Mouse (Mus musculus) left cerebral cortex, postnatal 4 days (tissue): ENCODE measurements at regions not wholly inside any gene's neighbourhood (a gene's known extent, or its start where the extent isn't known, plus 50 kb on each side); places are given as distances from the start of the nearest gene placed in this dataset.

Experiments
- DNase-seq: peaks from one replicate; pipeline ENCODE4 v3.0.0-alpha.2; 2022
- intact Hi-C: fragments of 180-260 bp; cut with DNase I; formaldehyde crosslinking; loops from one replicate; pipeline ENCODE4 v1.15.1; 2025

DNA sequence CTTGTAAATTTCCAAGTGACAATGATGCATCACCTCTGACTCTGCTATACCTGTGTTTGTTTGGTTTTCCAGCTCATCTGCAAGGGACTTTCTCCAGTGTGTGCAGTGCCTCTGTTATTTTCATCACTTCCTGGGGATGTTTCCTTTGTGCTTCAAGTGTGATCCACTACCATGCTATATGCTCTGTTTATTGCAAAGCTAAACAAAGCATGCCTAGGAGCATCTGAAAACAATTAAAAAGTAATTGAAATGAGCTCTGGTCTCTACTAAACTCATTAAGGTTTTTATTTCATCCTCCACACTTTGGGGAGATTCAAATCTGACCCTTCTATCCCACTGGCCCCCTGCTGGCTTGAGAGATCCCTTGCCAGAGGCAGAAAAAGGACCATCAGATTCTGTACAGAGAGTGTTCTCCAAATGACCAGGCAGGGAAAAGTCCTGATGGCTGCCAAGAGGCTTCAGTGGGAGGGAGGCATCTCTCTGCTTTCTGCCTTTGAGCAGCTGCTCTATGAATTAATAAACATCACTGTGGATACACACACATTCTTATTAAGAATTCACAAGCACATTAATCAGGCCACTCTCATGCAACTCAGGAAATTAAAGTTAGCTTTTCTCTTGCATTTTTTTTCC, 57.0 kb downstream of the Amd2 start:
- peak; percentile 77 for DNase-seq
- intact Hi-C loops: no loop called here

DNA sequence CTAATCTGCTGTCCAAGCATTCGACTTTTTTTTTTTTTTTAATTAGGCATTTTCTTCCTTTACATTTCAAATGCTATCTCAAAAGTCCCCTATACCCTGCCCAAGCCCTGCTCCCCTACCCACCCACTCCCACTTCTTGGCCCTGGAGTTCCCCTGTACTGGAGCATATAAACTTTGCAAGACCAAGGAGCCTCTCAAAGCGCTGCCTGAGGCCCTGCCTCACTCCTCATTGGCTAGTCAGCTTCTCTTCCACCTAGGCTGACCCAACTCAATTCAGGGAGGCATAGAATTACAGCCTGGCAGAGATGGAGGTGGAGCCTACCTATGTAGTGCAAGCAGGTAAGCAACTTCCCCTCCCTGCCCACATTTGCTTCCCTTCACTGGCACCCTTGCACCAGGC, 61.8 kb downstream of the Amd2 start:
- DNase-seq: no peak
- intact Hi-C loops: no loop called here

DNA sequence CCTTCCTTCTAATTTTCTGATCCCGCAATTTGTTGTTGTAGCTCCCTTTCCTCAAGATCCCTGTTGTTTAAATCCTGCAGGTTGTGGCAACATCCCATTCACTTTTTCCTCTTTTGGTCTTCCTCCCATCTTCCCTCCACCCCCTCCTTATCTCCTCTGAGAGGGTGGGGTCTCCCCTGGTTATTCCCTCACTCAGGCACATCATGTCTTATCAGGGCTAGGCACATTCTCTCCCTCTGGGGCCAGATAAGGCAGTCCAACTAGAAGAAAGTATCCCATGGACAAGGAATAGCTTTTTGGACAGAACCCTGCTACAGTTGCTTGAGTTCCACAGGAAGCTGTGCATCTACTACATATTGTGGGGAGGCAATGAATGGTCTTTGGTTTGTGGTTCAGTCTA, 90.8 kb downstream of the Amd2 start:
- no peak for DNase-seq
- intact Hi-C loops: no loop called here

DNA sequence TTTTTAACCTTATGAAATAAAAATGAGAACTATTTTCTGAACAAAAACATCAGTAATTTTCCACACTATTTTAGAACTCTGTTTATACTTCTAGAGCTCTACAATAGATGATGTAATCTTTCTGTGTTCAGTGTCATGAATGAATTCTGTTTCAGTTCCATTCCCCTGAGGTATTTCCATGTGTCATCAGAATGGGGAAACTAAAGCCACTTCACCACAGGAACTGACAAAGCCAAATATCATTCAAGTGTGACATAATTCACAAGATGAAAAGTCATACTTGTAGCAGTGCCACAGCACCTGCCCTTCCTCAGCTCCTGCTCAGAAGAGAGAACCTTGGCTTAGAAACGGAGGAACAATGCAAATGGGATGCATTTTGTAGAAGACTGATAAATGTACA, 125.4 kb downstream of the Amd2 start:
- intact Hi-C loops: no loop called here
- DNase-seq: no peak
